Mouse (Mus musculus) heart, postnatal 14 days (tissue): ENCODE results near the gene Fcrl6. TPM values are rescaled to one million over a fixed set of nuclear protein-coding genes. Genes with fewer than 3 reads are reported as not detected.
A peak's percentile ranks its signal among the peaks of the same experiment; 100 is the strongest.

Experiments used
- DNase-seq, 2 experiments: peaks; one replicate each; pipeline ENCODE4 v3.0.0; 2021 to 2022
- intact Hi-C: fragments of 180-260 bp; cut with DNase I; formaldehyde crosslinking; loops from one replicate; pipeline ENCODE4 v1.15.1; 2025
- long read RNA-seq, 2 experiments: library from polyadenylated mRNA; stranded (forward); transcript quantifications; one replicate each; pipeline ENCODE4 v2.0.0; 2021
- total RNA-seq, 2 experiments: library from RNA; stranded (reverse); gene quantifications; 2 replicates each; pipeline ENCODE4 v1.2.3; 2021

The Fcrl6 gene
- total RNA-seq: not detected
- long read RNA-seq, experiment 1: 0 reads
- long read RNA-seq, experiment 2: 0 reads

GRCm38 (mm10) chr1:172602326-172602725, at the start of gene Fcrl6:
TSS of gene Fcrl6 (minus strand) at chr1:172602551.
- intact Hi-C loops: no loop called here

GRCm38 (mm10) chr1:172651288-172651987, 49.1 kb upstream of the Fcrl6 start:
- intact Hi-C loops: no loop called here
- no peak for DNase-seq

More at GRCm38 (mm10) chr1:172602326-172602725, at the start of gene Fcrl6:
- DNase-seq: no peak

- peak in 1 of 2 experiments; percentile 33 for DNase-seq
These were observed 48.4 kb upstream of the Fcrl6 start for GRCm38 (mm10) chr1:172650519-172651287.

GRCm38 (mm10) chr1:172649396-172649795, 47.0 kb upstream of the Fcrl6 start:
- intact Hi-C loops: no loop called here

More at GRCm38 (mm10) chr1:172650519-172651287, 48.4 kb upstream of the Fcrl6 start:
- intact Hi-C loops: no loop called here

GRCm38 (mm10) chr1:172647236-172647635, 44.9 kb upstream of the Fcrl6 start:
- intact Hi-C loops: no loop called here
- DNase-seq: no peak

More at GRCm38 (mm10) chr1:172649396-172649795, 47.0 kb upstream of the Fcrl6 start:
- DNase-seq: no peak

GRCm38 (mm10) chr1:172638781-172639180, 36.4 kb upstream of the Fcrl6 start:
- intact Hi-C loops: loop anchor here (10.0 kb wide), 1 partner anchor 756 kb away; no protein-coding TSS in a partner anchor
- peak in 1 of 2 experiments; percentile 24 for DNase-seq

GRCm38 (mm10) chr1:172637801-172638200, 35.5 kb upstream of the Fcrl6 start:
- no peak for DNase-seq
- intact Hi-C loops: loop anchor here (10.0 kb wide), 1 partner anchor 757 kb away; no protein-coding TSS in a partner anchor

GRCm38 (mm10) chr1:172636266-172636665, 33.9 kb upstream of the Fcrl6 start:
- intact Hi-C loops: loop anchor here (10.0 kb wide), 1 partner anchor 759 kb away; no protein-coding TSS in a partner anchor
- no peak for DNase-seq

- intact Hi-C loops: loop anchor here (10.0 kb wide), 1 partner anchor 760 kb away; no protein-coding TSS in a partner anchor
- DNase-seq: no peak
These were observed 32.9 kb upstream of the Fcrl6 start for GRCm38 (mm10) chr1:172635258-172635657.

GRCm38 (mm10) chr1:172634136-172634535, 31.8 kb upstream of the Fcrl6 start:
- DNase-seq: no peak
- intact Hi-C loops: loop anchor here (1.0 to 10.0 kb wide), 3 partner anchors 106 to 761 kb away; no protein-coding TSS in a partner anchor

- intact Hi-C loops: loop anchor here (2.0 to 10.0 kb wide), 4 partner anchors 14 to 762 kb away; no protein-coding TSS in a partner anchor
- DNase-seq: peak; percentile 97
These were observed 30.3 kb upstream of the Fcrl6 start, which contains the start of gene Dusp23 for GRCm38 (mm10) chr1:172632451-172633326. TSS of gene Dusp23 (minus strand) at chr1:172632962.

- intact Hi-C loops: loop anchor here (2.0 to 10.0 kb wide), 4 partner anchors 13 to 763 kb away; no protein-coding TSS in a partner anchor
These were observed 29.4 kb upstream of the Fcrl6 start for GRCm38 (mm10) chr1:172631721-172632120.

GRCm38 (mm10) chr1:172629831-172630230, 27.5 kb upstream of the Fcrl6 start:
- DNase-seq: no peak
- intact Hi-C loops: loop anchor here (5.0 to 10.0 kb wide), 2 partner anchors 138 to 765 kb away; no protein-coding TSS in a partner anchor

More at GRCm38 (mm10) chr1:172631721-172632120, 29.4 kb upstream of the Fcrl6 start:
- no peak for DNase-seq

- no peak for DNase-seq
- intact Hi-C loops: no loop called here
These were observed 24.0 kb upstream of the Fcrl6 start for GRCm38 (mm10) chr1:172626306-172626705.

GRCm38 (mm10) chr1:172624081-172624480, 21.7 kb upstream of the Fcrl6 start:
- intact Hi-C loops: no loop called here
- DNase-seq: no peak

GRCm38 (mm10) chr1:172623599-172623998, 21.2 kb upstream of the Fcrl6 start:
- intact Hi-C loops: no loop called here
- no peak for DNase-seq

- peak; percentile 81 to 86 for DNase-seq
- intact Hi-C loops: loop anchor here (2.0 to 5.0 kb wide), 2 partner anchors 14 to 212 kb away; partner anchors contain the start of gene Dusp23
These were observed 16.9 kb upstream of the Fcrl6 start for GRCm38 (mm10) chr1:172619235-172619634.

- no peak for DNase-seq
- intact Hi-C loops: loop anchor here (2.0 to 5.0 kb wide), 2 partner anchors 15 to 211 kb away; partner anchors contain the start of gene Dusp23
These were observed 15.8 kb upstream of the Fcrl6 start for GRCm38 (mm10) chr1:172618141-172618540.

GRCm38 (mm10) chr1:172617365-172618076, 15.2 kb upstream of the Fcrl6 start:
- DNase-seq: no peak
- intact Hi-C loops: loop anchor here (2.0 to 5.0 kb wide), 2 partner anchors 15 to 210 kb away; partner anchors contain the start of gene Dusp23
